Mouse (Mus musculus) lung, adult 2 months (tissue): ENCODE data around the gene Tenm1. TPM values are rescaled to one million over a fixed set of nuclear protein-coding genes. Genes with fewer than 3 reads are reported as not detected.

ENCODE experiments used
- DNase-seq: peaks from one replicate; pipeline ENCODE4 v3.0.0; 2022
- H3K4me1 ChIP-seq: fragments of 200-500 bp; 2 replicates; pipeline ENCODE4 v1.6.1; 2011; ENCODE audit warnings: low read length; ENCODE audit not compliant: control insufficient read depth, insufficient read depth
- H3K4me3 ChIP-seq: fragments of 200-500 bp; replicated peaks from 2 replicates; pipeline ENCODE3; 2011; ENCODE audit warnings: low read depth, mild to moderate bottlenecking, control low read depth, low read length; ENCODE audit errors: extremely low read depth
- CTCF ChIP-seq: fragments of 200-500 bp; IDR thresholded peaks from 2 replicates; pipeline ENCODE4 v1.5.1; 2011; ENCODE audit warnings: mild to moderate bottlenecking, low read length, control low read depth; ENCODE audit not compliant: insufficient read depth
- POLR2A ChIP-seq: fragments of 200-500 bp; IDR thresholded peaks from 2 replicates; pipeline ENCODE4 v1.6.1; 2011; ENCODE audit warnings: low read depth, mild to moderate bottlenecking, control low read depth, low read length, borderline replicate concordance; ENCODE audit errors: extremely low read depth
- WGBS: fragments of 180-500 bp; shearing (Covaris S2); methylation state at CpG from one replicate; pipeline ENCODE4 v1.1.7; 2018; 5-methylcytosine and 5-hydroxymethylcytosine counted together
- polyA plus RNA-seq: library from polyadenylated mRNA; depleted of rRNA; stranded (reverse); fragments of >200 nt; gene quantifications from 2 replicates; pipeline ENCODE4 v1.2.3, GENCODE M21; 2012

Gene Tenm1
- polyA plus RNA-seq, 1 experiment: not detected

- WGBS: 85% methylated on average over 1 of the region's 1 CpGs
- no peaks in the 10 kb centered on the region for H3K4me1 ChIP-seq
- no peak for DNase-seq
- TF ChIP-seq CTCF (no peak), POLR2A (no peak)
- H3K4me3 ChIP-seq: no peak overlapping the region
Observed at GRCm38 (mm10) chrX:43319351-43319750, 109.6 kb downstream of the Tenm1 start.

GRCm38 (mm10) chrX:43317801-43318520 is 111.0 kb downstream of the Tenm1 start:
- TF ChIP-seq POLR2A: no peak
- TF ChIP-seq CTCF: no peak
- 72% methylated on average over 3 of the region's 3 CpGs for WGBS
- DNase-seq: no peak
- Histone ChIP-seq H3K4me1 (no peaks in the 10 kb centered on the region), H3K4me3 (no peak overlapping the region)

- Histone ChIP-seq H3K4me1 (no peaks in the 10 kb centered on the region), H3K4me3 (no peak overlapping the region)
- no peak for DNase-seq
- no peak for TF ChIP-seq CTCF
- no peak for TF ChIP-seq POLR2A
- WGBS: 62% methylated on average over 4 of the region's 4 CpGs
Observed at GRCm38 (mm10) chrX:43235844-43236243, 193.1 kb downstream of the Tenm1 start.

GRCm38 (mm10) chrX:43205003-43205402 is 223.9 kb downstream of the Tenm1 start:
- Histone ChIP-seq H3K4me3 (no peak overlapping the region), H3K4me1 (no peaks in the 10 kb centered on the region)
- WGBS: 73% methylated on average over 3 of the region's 3 CpGs
- no peak for TF ChIP-seq CTCF
- TF ChIP-seq POLR2A: no peak
- no peak for DNase-seq

- 63% methylated on average over 5 of the region's 5 CpGs for WGBS
- no peaks in the 10 kb centered on the region for H3K4me1 ChIP-seq
Observed at GRCm38 (mm10) chrX:43202249-43202783, 226.6 kb downstream of the Tenm1 start.

GRCm38 (mm10) chrX:43182975-43183374 is 246.0 kb downstream of the Tenm1 start:
- 76% methylated on average over 1 of the region's 1 CpGs for WGBS
- no peak for DNase-seq
- Histone ChIP-seq H3K4me3 (no peak overlapping the region), H3K4me1 (no peaks in the 10 kb centered on the region)
- no peak for TF ChIP-seq CTCF
- no peak for TF ChIP-seq POLR2A

More at GRCm38 (mm10) chrX:43202249-43202783, 226.6 kb downstream of the Tenm1 start:
- DNase-seq: no peak
- TF ChIP-seq CTCF (no peak), POLR2A (no peak)
- H3K4me3 ChIP-seq: no peak overlapping the region

GRCm38 (mm10) chrX:43151561-43151960 is 277.4 kb downstream of the Tenm1 start:
- WGBS: 70% methylated on average over 3 of the region's 3 CpGs
- Histone ChIP-seq H3K4me1 (no peaks in the 10 kb centered on the region), H3K4me3 (no peak overlapping the region)
- DNase-seq: no peak
- TF ChIP-seq POLR2A: no peak
- no peak for TF ChIP-seq CTCF

GRCm38 (mm10) chrX:43129696-43130095 is 299.2 kb downstream of the Tenm1 start:
- H3K4me1 ChIP-seq: no peaks in the 10 kb centered on the region
- no peak for DNase-seq
- TF ChIP-seq POLR2A (no peak), CTCF (no peak)
- 47% methylated on average over 2 of the region's 2 CpGs for WGBS
- H3K4me3 ChIP-seq: no peak overlapping the region

GRCm38 (mm10) chrX:43122491-43122890 is 306.4 kb downstream of the Tenm1 start:
- no peak for DNase-seq
- TF ChIP-seq POLR2A: no peak
- no peak for TF ChIP-seq CTCF
- Histone ChIP-seq H3K4me1 (no peaks in the 10 kb centered on the region), H3K4me3 (no peak overlapping the region)
- WGBS: 57% methylated on average over 1 of the region's 1 CpGs

- DNase-seq: no peak
- 54% methylated on average over 1 of the region's 1 CpGs for WGBS
Observed at GRCm38 (mm10) chrX:43122001-43122400, 306.9 kb downstream of the Tenm1 start.

More at GRCm38 (mm10) chrX:43122001-43122400, 306.9 kb downstream of the Tenm1 start:
- TF ChIP-seq CTCF (no peak), POLR2A (no peak)
- Histone ChIP-seq H3K4me1 (no peaks in the 10 kb centered on the region), H3K4me3 (no peak overlapping the region)
